Mouse (Mus musculus) NIH3T3 (cell line): ENCODE results near the gene Fancc.
"Not testable (repeated sequence)": the region's sequence is repeated elsewhere in the genome, so short reads cannot be mapped to it uniquely, and the experiment has no call there.

Experiments used
- DNase-seq: peaks from one replicate; pipeline ENCODE4 v3.0.0-alpha.2; 2012; ENCODE audit warnings: low read depth

The Fancc gene

GRCm38 (mm10) chr13:63515542-63515941 lies 18.5 kb upstream of the Fancc start:
- no peak for DNase-seq

- no peak for DNase-seq
Observed at GRCm38 (mm10) chr13:63514931-63515360, 17.9 kb upstream of the Fancc start.

DNA sequence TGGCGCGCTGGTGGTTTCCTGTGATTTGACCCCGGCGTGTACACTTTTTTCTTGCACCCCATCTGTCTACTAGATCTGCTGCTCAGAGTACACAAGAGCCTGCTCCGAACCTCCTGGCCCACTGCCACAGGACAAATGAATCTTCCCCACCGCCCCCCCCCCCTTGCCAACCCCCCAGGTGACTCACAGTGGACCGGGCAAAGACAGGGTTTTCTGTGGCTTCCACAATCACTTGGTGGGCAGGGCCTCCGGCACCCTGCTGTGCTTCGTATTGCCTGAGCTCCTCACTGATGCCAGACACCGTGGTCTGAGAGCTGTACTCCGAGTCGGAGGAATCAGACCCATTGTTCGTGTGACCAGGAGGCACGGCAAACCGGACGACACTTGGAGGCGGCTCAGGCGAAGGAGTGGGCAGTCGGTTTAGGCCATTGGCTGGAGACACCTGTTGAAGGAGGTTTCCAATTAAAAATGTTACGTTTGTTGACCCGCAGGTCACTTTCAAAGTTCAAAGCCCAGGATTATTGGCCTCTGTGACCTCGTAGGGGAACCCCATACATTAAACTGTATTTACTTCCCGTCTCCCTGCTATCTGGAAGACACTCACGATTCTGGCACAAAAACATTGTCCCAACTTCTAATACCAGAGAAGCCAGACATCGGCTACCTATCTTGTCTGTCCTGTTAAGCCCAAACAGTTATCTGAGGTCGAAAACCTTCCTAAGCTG lies 16.5 kb upstream of the Fancc start:
- peak; percentile 14 for DNase-seq

- DNase-seq: no peak
Observed at GRCm38 (mm10) chr13:63512411-63512810, 15.3 kb upstream of the Fancc start.

DNA sequence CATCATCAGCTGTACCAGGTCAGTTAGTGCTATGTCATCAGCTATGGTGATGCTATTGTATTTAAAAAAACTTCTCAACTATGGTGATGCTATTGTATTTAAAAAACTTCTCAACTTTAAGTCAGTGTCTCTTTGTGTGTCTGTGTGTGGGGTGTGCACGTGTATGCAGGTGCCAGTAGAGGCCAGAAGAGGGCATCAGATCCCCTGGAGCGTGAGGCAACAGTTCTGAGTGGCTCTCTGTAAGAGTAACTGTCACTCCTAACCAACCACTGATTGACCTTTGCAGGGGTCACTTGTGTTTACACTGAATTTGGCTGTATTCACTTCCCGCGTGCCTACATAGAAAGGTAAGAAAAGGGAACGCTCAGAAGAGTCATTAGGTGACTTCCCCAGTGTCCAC lies 10.7 kb upstream of the Fancc start:
- no peak for DNase-seq

- DNase-seq: no peak
Observed at GRCm38 (mm10) chr13:63507001-63507556, 10.0 kb upstream of the Fancc start.

DNA sequence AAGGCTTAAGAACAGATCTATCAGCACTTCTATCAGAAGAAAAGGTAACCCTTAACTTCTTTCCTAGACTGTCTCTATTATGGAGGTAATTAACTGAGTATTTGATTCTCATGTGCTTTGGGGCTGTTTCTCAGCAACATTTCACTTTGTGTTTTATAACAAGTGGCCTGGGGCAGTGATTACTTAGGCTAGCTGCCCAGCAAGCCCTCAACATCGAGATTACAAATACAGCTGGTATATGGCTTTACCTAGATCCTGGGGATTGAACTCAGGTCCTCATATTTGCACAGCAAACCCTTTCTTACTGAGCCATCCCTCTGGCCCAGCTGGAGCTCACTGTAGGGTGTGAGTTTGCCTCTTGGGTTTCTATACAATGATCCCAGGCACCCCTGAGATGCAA lies 9.3 kb upstream of the Fancc start:
- DNase-seq: no peak

DNA sequence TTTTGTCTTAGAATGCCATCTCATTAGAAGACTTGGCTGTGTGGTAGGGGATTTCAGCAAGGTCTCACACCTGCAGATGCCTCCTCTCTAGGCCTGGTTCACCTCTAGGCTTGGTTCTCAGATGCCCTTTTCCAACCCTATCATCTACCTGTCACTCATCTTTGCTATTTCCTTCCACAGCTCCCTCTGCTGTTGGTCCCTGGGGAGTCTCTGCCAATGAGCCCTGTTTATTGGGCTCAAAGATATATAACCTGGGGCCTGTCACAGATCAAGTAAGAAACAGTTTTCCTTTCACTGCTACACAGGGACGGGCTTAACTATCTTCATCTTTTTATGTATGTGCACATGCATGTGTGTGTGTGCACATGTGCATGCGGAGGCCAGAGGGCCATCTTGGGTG lies 5.3 kb upstream of the Fancc start:
- no peak for DNase-seq

DNA sequence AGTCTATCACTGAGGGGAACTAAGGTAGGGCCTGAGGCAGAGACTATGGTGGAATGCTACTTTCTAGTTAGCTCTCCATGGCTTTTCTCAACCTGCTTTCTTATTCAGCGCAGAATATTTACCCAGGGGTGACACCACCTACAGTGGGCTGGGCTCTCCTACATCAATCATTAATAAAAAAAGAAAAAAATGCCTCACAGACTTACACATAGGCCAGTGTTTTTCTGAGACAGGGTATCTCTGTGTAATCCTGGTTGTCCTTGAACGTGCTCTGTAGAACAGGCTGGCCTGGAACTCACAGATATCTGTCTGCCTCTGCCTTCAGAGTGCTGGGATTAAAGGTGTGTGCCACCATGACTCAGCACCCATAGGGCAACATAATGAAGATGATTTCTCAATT lies 2.4 kb upstream of the Fancc start:
- DNase-seq: no peak

- DNase-seq: no peak
Observed at GRCm38 (mm10) chr13:63487707-63488042, 9.4 kb downstream of the Fancc start.

- DNase-seq: no peak
Observed at GRCm38 (mm10) chr13:63486791-63487706, 10.0 kb downstream of the Fancc start.

DNA sequence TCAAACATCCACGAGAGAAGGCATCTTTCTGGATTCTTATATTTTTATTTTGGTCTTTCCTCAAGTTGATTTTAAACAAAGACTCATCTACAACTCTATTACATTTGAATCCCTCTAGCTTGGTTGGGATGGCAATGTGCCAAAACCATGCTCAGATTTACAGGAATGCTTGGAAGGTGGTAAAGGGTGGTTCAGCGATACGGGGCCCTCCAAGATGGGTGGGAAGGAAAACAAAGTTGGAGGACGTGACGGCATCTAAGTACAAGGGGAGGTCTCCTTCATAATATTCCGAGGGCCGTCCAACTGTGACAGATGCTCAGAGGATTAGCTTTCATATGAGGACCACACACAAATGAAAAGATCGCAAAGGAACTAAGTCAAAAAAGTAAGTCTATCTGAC lies 21.7 kb downstream of the Fancc start:
- DNase-seq: no peak

DNA sequence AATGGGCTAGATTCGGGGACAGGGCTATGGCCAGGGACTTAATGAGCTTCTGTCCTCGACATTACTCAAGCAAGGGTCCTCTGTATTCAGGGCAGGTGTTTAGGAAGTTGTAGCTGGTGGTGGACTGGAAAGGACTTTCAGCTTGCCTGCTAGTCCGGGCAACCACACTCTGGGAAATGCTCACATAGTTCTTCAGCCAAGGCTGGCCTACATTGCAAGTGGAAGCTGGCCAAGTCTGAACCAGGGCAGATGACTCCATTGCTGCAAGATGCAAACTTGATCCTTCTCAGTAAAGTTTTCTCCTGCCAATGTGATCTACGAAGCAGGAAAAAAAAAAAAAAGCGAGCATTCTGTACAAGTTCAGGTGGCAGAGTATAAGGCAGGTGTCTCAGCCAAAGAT lies 44.2 kb downstream of the Fancc start:
- DNase-seq: peak; percentile 52

- no peak for DNase-seq
Observed at GRCm38 (mm10) chr13:63451140-63451539, 45.9 kb downstream of the Fancc start.

GRCm38 (mm10) chr13:63445419-63445818 lies 51.7 kb downstream of the Fancc start:
- no peak for DNase-seq

DNA sequence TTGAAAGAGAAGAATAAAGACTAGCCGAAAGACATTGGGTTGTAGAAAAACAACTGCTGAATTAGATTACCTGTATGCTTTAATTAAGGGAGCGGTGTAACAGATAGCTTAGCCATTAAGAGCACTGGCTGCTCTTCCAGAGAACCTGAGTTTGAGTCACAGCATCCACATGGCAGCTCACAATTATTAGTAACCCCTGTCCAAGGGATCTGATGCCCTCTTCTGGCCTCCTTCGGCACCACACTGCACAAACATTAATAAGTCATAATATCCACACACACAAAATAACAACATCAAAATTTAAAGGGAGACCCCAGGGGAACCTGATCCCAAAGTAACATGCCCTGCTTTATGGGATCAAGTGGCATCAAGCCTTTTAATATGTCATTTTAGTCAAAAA lies 64.3 kb downstream of the Fancc start:
- DNase-seq: peak; percentile 51

DNA sequence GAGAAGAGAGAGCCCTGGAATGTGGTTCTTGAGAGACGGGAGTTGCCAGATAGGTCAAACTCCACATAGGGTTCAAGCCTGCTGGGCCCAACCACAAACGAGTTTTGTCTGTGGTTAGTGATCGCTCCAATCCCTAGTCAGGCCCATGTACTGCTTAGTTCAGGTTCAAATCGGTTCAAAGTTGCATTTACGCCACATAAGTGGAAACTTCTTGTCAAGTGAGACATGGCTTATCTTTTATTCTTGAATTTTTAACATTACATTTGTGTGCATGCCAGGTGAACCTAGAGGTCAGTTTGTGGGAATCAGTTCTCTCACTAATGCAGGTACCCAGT lies 65.3 kb downstream of the Fancc start:
- DNase-seq: no peak

DNA sequence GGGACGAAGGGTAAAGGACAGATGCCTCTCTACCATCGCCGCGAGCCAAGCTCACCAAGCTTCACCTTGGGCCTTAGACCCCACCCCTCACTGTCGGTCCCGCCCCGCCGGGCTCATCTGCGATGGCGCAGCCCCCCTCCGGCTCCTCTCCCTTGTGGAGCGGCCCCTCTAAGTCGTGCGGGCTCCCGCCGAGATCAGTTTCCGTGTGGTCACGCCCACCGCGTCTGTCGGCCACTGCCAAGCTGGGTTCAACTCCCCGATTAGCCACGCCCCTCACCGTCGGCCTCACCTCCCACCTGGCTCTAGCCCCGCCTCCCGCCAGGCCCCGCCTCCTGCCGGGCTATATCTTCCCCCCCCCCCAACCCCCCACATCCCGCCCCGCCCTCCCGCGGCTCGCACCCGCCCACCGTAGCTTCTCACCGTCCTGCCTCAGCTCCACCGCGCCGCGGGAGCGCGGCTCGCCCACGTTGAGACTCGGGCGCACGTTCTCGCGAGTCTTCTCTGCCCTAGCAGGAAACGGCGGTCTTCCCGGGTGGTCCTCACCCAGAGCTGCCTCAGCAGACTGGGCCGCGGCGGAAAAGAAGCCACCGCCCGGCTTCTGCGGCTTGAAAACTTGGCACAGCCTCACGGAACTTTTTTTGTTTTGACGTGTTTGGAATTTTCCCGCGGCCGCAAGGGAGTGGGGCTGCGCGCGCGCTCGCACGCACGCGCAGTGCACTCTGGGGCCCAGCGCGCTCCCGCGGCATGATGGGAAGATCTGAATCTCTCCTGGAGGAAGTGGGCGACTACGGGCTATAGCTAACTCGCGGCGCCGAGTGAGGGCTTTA lies 65.8 kb downstream of the Fancc start:
- DNase-seq: peak; percentile 95

- DNase-seq: peak; percentile 67
Observed at GRCm38 (mm10) chr13:63430681-63431029, 66.4 kb downstream of the Fancc start.

DNA sequence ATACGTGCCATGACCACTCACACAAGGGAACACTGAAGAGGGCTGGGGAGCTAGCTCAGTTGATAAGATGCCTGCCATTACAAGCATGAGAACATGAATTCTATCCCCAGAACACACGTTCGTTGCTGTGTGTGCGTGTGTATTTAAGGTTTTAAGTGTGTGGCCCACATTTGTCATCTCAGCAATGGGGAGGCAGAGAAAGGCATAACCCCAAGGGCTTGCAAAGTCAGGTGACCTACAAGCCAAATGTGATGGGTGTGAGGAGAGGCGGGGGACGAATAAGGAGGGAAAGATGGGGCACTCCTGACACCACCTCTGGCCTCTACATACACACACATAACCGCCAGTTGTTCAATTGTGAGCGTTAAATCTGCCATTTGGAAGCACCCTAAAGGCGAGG lies 66.9 kb downstream of the Fancc start:
- no peak for DNase-seq

GRCm38 (mm10) chr13:63428211-63428610 lies 68.9 kb downstream of the Fancc start:
- DNase-seq: not testable (repeated sequence)

DNA sequence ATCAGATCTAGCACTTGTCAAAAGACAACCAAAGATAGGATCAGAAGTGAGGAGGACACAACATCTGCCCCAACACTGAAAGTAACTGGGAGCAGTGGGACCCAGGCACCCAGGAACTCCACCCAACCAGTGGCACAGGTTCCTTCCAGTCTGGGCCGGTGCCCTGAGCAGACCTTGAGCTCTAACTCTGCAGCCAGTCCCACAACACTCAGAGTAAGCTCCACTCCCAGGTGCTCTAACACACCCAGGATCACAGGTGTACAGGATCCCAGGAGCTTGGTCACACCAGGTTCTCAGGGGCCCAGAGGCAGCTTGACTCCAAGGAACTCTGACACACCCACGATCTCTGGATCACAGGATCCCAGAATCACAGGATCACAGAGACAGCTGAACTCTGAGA lies 74.0 kb downstream of the Fancc start:
- DNase-seq: no peak
